ENCODE assay signal across 26 mouse cellular contexts in the genomic region with DNA sequence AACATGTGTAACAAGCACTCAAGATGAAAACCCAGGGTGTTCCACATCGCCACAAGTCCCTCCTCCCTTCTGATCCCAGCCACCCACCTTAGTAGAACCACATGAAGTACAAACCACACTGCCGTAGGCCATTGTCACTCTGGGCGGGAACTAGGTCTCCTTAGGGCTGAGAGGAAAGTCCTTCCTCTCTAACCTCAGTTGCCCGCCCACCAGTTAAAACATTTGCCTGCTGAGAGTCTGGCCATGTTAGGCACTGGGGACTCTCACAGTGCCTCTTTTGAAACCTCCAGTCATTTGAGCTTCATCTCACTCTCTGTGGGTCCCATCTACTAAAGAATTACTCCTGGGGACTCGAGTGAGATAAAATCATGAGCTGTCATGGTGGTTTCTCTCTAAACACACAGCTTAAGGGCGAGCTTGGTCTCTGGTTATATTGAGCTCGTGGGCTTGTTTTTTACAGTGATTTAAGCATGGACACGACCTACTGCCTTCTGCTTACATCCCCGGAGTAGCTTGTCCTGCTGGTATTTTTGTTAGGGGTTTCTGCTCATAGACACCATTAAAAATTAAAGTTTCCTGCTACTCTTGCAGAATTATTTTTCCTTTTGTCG. TPM values are rescaled to one million over a fixed set of nuclear protein-coding genes. Genes with fewer than 3 reads are reported as not detected.
DNase-seq lines count a peak whose midpoint lies in the region; ATAC-seq and TF ChIP-seq lines count a peak whose summit lies in the region.
"Had no signal": no experiment of that assay in that cellular context is flagged by ENCODE, and none has a peak within 500 bp of the region (broad histone marks: within the 10 kb centered on the region; RNA-seq: fewer than 3 reads in every experiment).

No protein-coding gene starts in this region.

- TF ChIP-seq EP300 in CH12.LX (IDR thresholded peaks at IDR 0.05; ENCODE audit: low read length): no peak

- H3K4me3 ChIP-seq in CH12.LX (replicated peaks in 1 of 3; ENCODE audit: low read depth in 2 of 3, low read length in 2 of 3, poor library complexity in 1 of 3): peak overlapping the region; percentile 50 to 79 (median 61)
- H3K4me3 ChIP-seq: gastrocnemius, adult 2 months; hindbrain, embryonic 15.5 days; limb, embryonic 10.5 days; liver, embryonic 15.5 days; lung, embryonic 15.5 days; midbrain, embryonic 10.5 days; neural tube, embryonic 15.5 days had no signal

- TF ChIP-seq CTCF in CH12.LX (conservative IDR thresholded peaks at IDR 0.05 in 1 of 2, IDR thresholded peaks at IDR 0.05 in 1 of 2; ENCODE audit: low read depth in 2 of 2, low read length in 2 of 2): no peak

- in situ Hi-C loops in CH12.LX (cut with MboI; ENCODE audit: low pct_ligation_motif_present, low pct_unique_long_range_greater_than_20kb, low sequenced_read_pairs): no loop called here

- H3K4me1 ChIP-seq in CH12.LX (ENCODE audit: control insufficient read depth in 1 of 2, insufficient read depth in 2 of 2): peaks cover 37 to 78% of the 10 kb centered on the region in 2 experiments
- H3K4me1 ChIP-seq: hindbrain, embryonic 15.5 days; liver, embryonic 15.5 days; lung, embryonic 15.5 days; midbrain, embryonic 10.5 days; neural tube, embryonic 15.5 days had no signal

- no peaks in the 10 kb centered on the region for H3K27me3 ChIP-seq in CH12.LX (replicated peaks)
- H3K27me3 ChIP-seq: hindbrain, embryonic 15.5 days; liver, embryonic 15.5 days; lung, embryonic 15.5 days; neural tube, embryonic 15.5 days; Patski had no signal

- peak; percentile 82 for TF ChIP-seq POLR2A in CH12.LX (IDR thresholded peaks at IDR 0.05; ENCODE audit: low read depth, low read length)

- intact Hi-C loops in left cerebral cortex, postnatal 4 days (cut with DNase I): no loop called here

- peak; percentile 51 for ATAC-seq in megakaryocyte-erythroid progenitor cell, adult 5-6 weeks (replicated peaks; ENCODE audit: low FRiP score, low TSS enrichment, poor library complexity, severe bottlenecking)
- ATAC-seq: Patski had no signal

- H3K79me2 ChIP-seq in CH12.LX (replicated peaks; ENCODE audit: control insufficient read depth, extremely low read depth, insufficient read depth, poor library complexity, severe bottlenecking): peaks cover 42% of the 10 kb centered on the region

- H3K36me3 ChIP-seq in CH12.LX (replicated peaks in 1 of 2; ENCODE audit: control insufficient read depth in 1 of 2, insufficient read depth in 1 of 2, low read length in 1 of 2): peaks cover 56 to 80% of the 10 kb centered on the region in 2 experiments

- peak overlapping the region; percentile 74 for H3K27ac ChIP-seq in CH12.LX (ENCODE audit: insufficient read depth, low read depth)
- H3K27ac ChIP-seq: gastrocnemius, adult 2 months; hindbrain, embryonic 15.5 days; kidney, postnatal 0 days; limb, embryonic 10.5 days; liver, embryonic 15.5 days; lung, embryonic 15.5 days; midbrain, embryonic 10.5 days; neural tube, embryonic 15.5 days; stomach, postnatal 0 days had no signal

- no peak for TF ChIP-seq RAD21 in CH12.LX (IDR thresholded peaks at IDR 0.05; ENCODE audit: low read depth, low read length)

- H3K9ac ChIP-seq in CH12.LX (ENCODE audit: insufficient read depth, low read depth): peak overlapping the region; percentile 89
- H3K9ac ChIP-seq: hindbrain, embryonic 15.5 days; liver, embryonic 15.5 days; lung, embryonic 15.5 days; neural tube, embryonic 15.5 days had no signal

- dilution Hi-C loops in CH12.LX (cut with MboI; ENCODE audit: extremely low pct_ligation_motif_present, extremely low pct_unique_long_range_greater_than_20kb, low sequenced_read_pairs): no loop called here

- H3K9me3 ChIP-seq in CH12.LX (replicated peaks; ENCODE audit: low read length): no peaks in the 10 kb centered on the region
- H3K9me3 ChIP-seq: hindbrain, embryonic 15.5 days; limb, embryonic 10.5 days; liver, embryonic 15.5 days; lung, embryonic 15.5 days; midbrain, embryonic 10.5 days; neural tube, embryonic 15.5 days had no signal

- DNase-seq in CD4-positive helper T cell, adult 2 months (ENCODE audit: low read depth, low spot score): peak; percentile 80
- peak; percentile 93 for DNase-seq in CH12.LX (ENCODE audit: extremely low read depth)
- DNase-seq in thymus, postnatal 36 days: peak; percentile 32 to 56
- no peak for DNase-seq in MN1 (ENCODE audit: low spot score)
- DNase-seq in left cerebral cortex, postnatal 4 days: no peak
- DNase-seq in retina, postnatal 1 day: no peak
- DNase-seq: adrenal gland, adult 8-10 months; B cell, adult 2 months; cerebellum, adult 18-20 months; cerebellum, postnatal 14 days; gastrocnemius, adult 2 months; kidney, adult 11 months; liver; lung, postnatal 4 days had no signal

- peak overlapping the region; percentile 79 for H3K4me2 ChIP-seq in CH12.LX (ENCODE audit: insufficient read depth, low read depth, poor library complexity, severe bottlenecking)
- H3K4me2 ChIP-seq: heart, embryonic 11.5 days; hindbrain, embryonic 15.5 days; liver, embryonic 15.5 days; lung, embryonic 15.5 days; neural tube, embryonic 15.5 days had no signal

TF ChIP-seq in CH12.LX, 34 proteins besides CTCF, POLR2A, EP300 and RAD21:
- TF ChIP-seq CHD2 (IDR thresholded peaks at IDR 0.05; ENCODE audit: low read length) (no peak), ZNF384 (IDR thresholded peaks at IDR 0.05; ENCODE audit: low read depth, low read length) (no peak), HCFC1 (IDR thresholded peaks at IDR 0.05; ENCODE audit: low read depth, low read length) (no peak), POLR2AphosphoS2 (IDR thresholded peaks at IDR 0.05; ENCODE audit: low read depth, low read length) (no peak), ZMIZ1 (IDR thresholded peaks at IDR 0.05; ENCODE audit: low read depth, low read length) (peak; percentile 67), ETS1 (conservative IDR thresholded peaks at IDR 0.05; ENCODE audit: low read depth, low read length) (no peak; the same call in 1 of the 2 replicates), BHLHE40 (IDR thresholded peaks at IDR 0.05; ENCODE audit: low read depth, low read length) (no peak), NELFE (IDR thresholded peaks at IDR 0.05; ENCODE audit: low read depth, low read length) (no peak), ZC3H11A (IDR thresholded peaks at IDR 0.05; ENCODE audit: low read depth, low read length) (no peak), E2F4 (IDR thresholded peaks at IDR 0.05; ENCODE audit: insufficient replicate concordance, low read depth, low read length) (peak; percentile 96; the same call in 1 of the 2 replicates), MAX (IDR thresholded peaks at IDR 0.05; ENCODE audit: low read length) (no peak; the same call in 1 of the 2 replicates), JUND (conservative IDR thresholded peaks at IDR 0.05; ENCODE audit: low read depth, low read length) (no peak), SIN3A (IDR thresholded peaks at IDR 0.05; ENCODE audit: low read length) (peak; percentile 85; the same call in 1 of the 2 replicates), MXI1 (IDR thresholded peaks at IDR 0.05; ENCODE audit: low read depth, low read length) (peak; percentile 70; the same call in 1 of the 2 replicates), KAT2A (IDR thresholded peaks at IDR 0.05; ENCODE audit: insufficient replicate concordance, low read length) (no peak), MYC (IDR thresholded peaks at IDR 0.05; ENCODE audit: low read depth, low read length) (peak; percentile 70; the same call in 1 of the 2 replicates), ELF1 (IDR thresholded peaks at IDR 0.05; ENCODE audit: low read depth, low read length) (no peak), TCF12 (IDR thresholded peaks at IDR 0.05; ENCODE audit: low read depth, low read length) (peak; percentile 47; the same call in 1 of the 2 replicates), JUN (IDR thresholded peaks at IDR 0.05; ENCODE audit: insufficient read depth, low read depth, low read length) (0 out of 2 replicates have a peak, but pooled peaks have one; percentile 4), MAZ (IDR thresholded peaks at IDR 0.05; ENCODE audit: low read depth, low read length) (peak; percentile 56; the same call in 1 of the 2 replicates), TBP (conservative IDR thresholded peaks at IDR 0.05; ENCODE audit: low read depth, low read length) (peak; percentile 85), USF2 (conservative IDR thresholded peaks at IDR 0.05; ENCODE audit: low read depth, low read length) (peak; percentile 28; the same call in 1 of the 2 replicates), GABPA (IDR thresholded peaks at IDR 0.05; ENCODE audit: insufficient replicate concordance, low read depth, low read length) (no peak)

RNA-seq across cellular contexts. Expression of gene Hcls1, which starts 7.2 kb away (rescaled TPM):
- 302 and 332 TPM in 2 replicates for total RNA-seq in CH12.LX (2012; rRNA removed)
- 206 and 222 TPM in 2 replicates for total RNA-seq in CH12.LX (2014; rRNA removed)
- 537 and 750 TPM in 2 replicates for polyA plus RNA-seq in CH12.LX (2012; ENCODE audit: insufficient read length, low read depth)
- total RNA-seq in megakaryocyte-erythroid progenitor cell, adult 5-6 weeks (2014; fragmentation: Nextera tagmentation): 31.7 and 39.9 TPM in 2 replicates
- total RNA-seq in megakaryocyte-erythroid progenitor cell, adult 5-6 weeks (2017): 66.9 and 104 TPM in 2 replicates
- 1 to 10 TPM; 2.0 to 2.3 TPM for total RNA-seq in left cerebral cortex, postnatal 4 days (2021)
- polyA plus RNA-seq: Patski had no signal

RNA-seq across cellular contexts. Expression of gene Golgb1, which starts 52.7 kb away (rescaled TPM):
- total RNA-seq in CH12.LX (2012; rRNA removed) (69.8 and 96.8 TPM in 2 replicates), CH12.LX (2014; rRNA removed) (65.6 and 66.7 TPM in 2 replicates)
- 75.9 and 112 TPM in 2 replicates for polyA plus RNA-seq in CH12.LX (2012; ENCODE audit: insufficient read length, low read depth)
- 16.7 and 30.8 TPM in 2 replicates for total RNA-seq in megakaryocyte-erythroid progenitor cell, adult 5-6 weeks (2014; fragmentation: Nextera tagmentation)
- 32.3 and 32.9 TPM in 2 replicates for total RNA-seq in megakaryocyte-erythroid progenitor cell, adult 5-6 weeks (2017)
- total RNA-seq in left cerebral cortex, postnatal 4 days (2021): 10 to 100 TPM; 59.0 to 61.5 TPM

RNA-seq across cellular contexts. Expression of gene Eaf2, which starts 52.8 kb away (rescaled TPM):
- total RNA-seq in CH12.LX (2012; rRNA removed) (7.4 and 8.1 TPM in 2 replicates), CH12.LX (2014; rRNA removed) (5.0 and 7.1 TPM in 2 replicates)
- polyA plus RNA-seq in CH12.LX (2012; ENCODE audit: insufficient read length, low read depth): 3.5 and 5.5 TPM in 2 replicates
- total RNA-seq in megakaryocyte-erythroid progenitor cell, adult 5-6 weeks (2014; fragmentation: Nextera tagmentation): 0.17 TPM in 1 of 2 replicates, not detected in the other
- total RNA-seq in megakaryocyte-erythroid progenitor cell, adult 5-6 weeks (2017): 4.3 TPM in 1 of 2 replicates, not detected in the other
- total RNA-seq in left cerebral cortex, postnatal 4 days (2021): under 1 TPM; 0.38 to 0.70 TPM
- total RNA-seq: hematopoietic stem cell, adult 5-6 weeks had no signal

Comparison
In these comparisons a context has a peak if more than half of its experiments do, and no peak if none do; other contexts are left out.
1. DNase-seq: peak in CD4-positive helper T cell, adult 2 months (single experiment), CH12.LX (single experiment) and thymus, postnatal 36 days (2 of 2); none in MN1 (single experiment), left cerebral cortex, postnatal 4 days (single experiment) and retina, postnatal 1 day (single experiment).
2. RNA of gene Hcls1, which starts 7.2 kb away (total RNA-seq): 206 to 332 TPM in CH12.LX and 31.7 to 104 TPM in megakaryocyte-erythroid progenitor cell, adult 5-6 weeks; 2.0 to 2.3 TPM in left cerebral cortex, postnatal 4 days; every median in the first group is over 4 times any median in the second.